Mouse (Mus musculus) heart, embryonic 14.5 days (tissue): ENCODE results near the gene Med16. TPM values are rescaled to one million over a fixed set of nuclear protein-coding genes. Genes with fewer than 3 reads are reported as not detected.
"Not testable (repeated sequence)": the region's sequence is repeated elsewhere in the genome, so short reads cannot be mapped to it uniquely, and the experiment has no call there.

Experiments
- ATAC-seq: fragments of 200-750 bp; cut with Nextera tagmentation; 2 replicates; pipeline ENCODE4 v1.8.0; 2017; ENCODE audit warnings: low read depth, moderate TSS enrichment; ENCODE audit not compliant: insufficient number of reproducible peaks, insufficient read depth, low FRiP score
- H3K27ac ChIP-seq, 2 experiments: fragments of 200-500 bp in 1 of 2; fragments of 300-500 bp in 1 of 2; sonication (generic) in 1 of 2; replicated peaks in 1 of 2; 2 replicates each; pipeline ENCODE4 v1.5.1; 2012 to 2014; ENCODE audit warnings: low read depth in 2 of 2, low read length in 2 of 2, control low read depth in 1 of 2, mild to moderate bottlenecking in 1 of 2, mixed read lengths in 1 of 2; ENCODE audit not compliant: control insufficient read depth in 1 of 2, insufficient read depth in 1 of 2
- H3K27me3 ChIP-seq: fragments of 300-500 bp; sonication (generic); 2 replicates; pipeline ENCODE4 v1.6.1; 2014; ENCODE audit warnings: mild to moderate bottlenecking, low read length, control low read depth; ENCODE audit not compliant: control insufficient read depth, insufficient read depth
- H3K36me3 ChIP-seq: fragments of 300-500 bp; sonication (generic); 2 replicates; pipeline ENCODE4 v1.6.1; 2014; ENCODE audit warnings: mild to moderate bottlenecking, control low read depth, low read length, mixed read lengths; ENCODE audit not compliant: control insufficient read depth, insufficient read depth
- H3K4me1 ChIP-seq, 2 experiments: fragments of 200-500 bp in 1 of 2; fragments of 300-500 bp in 1 of 2; sonication (generic) in 1 of 2; 2 replicates each; pipeline ENCODE4 v1.6.1; 2012 to 2014; ENCODE audit warnings: low read length in 2 of 2, control low read depth in 1 of 2, mixed read lengths in 1 of 2; ENCODE audit not compliant: control insufficient read depth in 2 of 2, insufficient read depth in 2 of 2
- H3K4me2 ChIP-seq: fragments of 300-500 bp; sonication (generic); 2 replicates; pipeline ENCODE4 v1.6.1; 2014; ENCODE audit warnings: mild to moderate bottlenecking, low read length
- H3K4me3 ChIP-seq, 2 experiments: fragments of 200-500 bp in 1 of 2; fragments of 300-500 bp in 1 of 2; sonication (generic) in 1 of 2; 2 replicates each; pipeline ENCODE4 v1.5.1; 2012 to 2014; ENCODE audit warnings: low read length in 2 of 2, mild to moderate bottlenecking in 2 of 2, control low read depth in 1 of 2, low read depth in 1 of 2, moderate library complexity in 1 of 2; ENCODE audit not compliant: control insufficient read depth in 1 of 2, insufficient read depth in 1 of 2
- H3K9ac ChIP-seq: fragments of 300-500 bp; sonication (generic); 2 replicates; pipeline ENCODE4 v1.6.1; 2014; ENCODE audit warnings: mild to moderate bottlenecking, low read length
- H3K9me3 ChIP-seq: fragments of 300-500 bp; sonication (generic); 2 replicates; pipeline ENCODE4 v1.6.1; 2016; ENCODE audit warnings: low read length, control low read depth; ENCODE audit not compliant: control insufficient read depth
- WGBS: fragments of 180-500 bp; shearing (Covaris S2); extraction: QIAGEN DNeasy Blood & Tissue Kit; methylation state at CpG from one replicate; pipeline ENCODE4 v1.1.7; 2014; 5-methylcytosine and 5-hydroxymethylcytosine counted together
- polyA plus RNA-seq: library from polyadenylated mRNA; unstranded; fragments of >200 nt; fragmentation: Nextera tagmentation; extraction: Ambion mirVana; gene quantifications from 2 replicates; pipeline ENCODE4 v1.2.1, GENCODE M21; 2014

Gene Med16
- polyA plus RNA-seq, 1 experiment from 2014 or later, result 34.7 TPM

GRCm38 (mm10) chr10:79897316-79898245 lies 11.1 kb downstream of the Med16 start:
- H3K36me3 ChIP-seq, result peaks cover 79% of the 10 kb centered on the region
- no peak for ATAC-seq
- H3K4me3 ChIP-seq, result no peak overlapping the region
- H3K27me3 ChIP-seq, result no peaks in the 10 kb centered on the region
- no peak overlapping the region for H3K27ac ChIP-seq
- H3K4me2 ChIP-seq, result no peak overlapping the region
- WGBS, result 57% methylated on average over 20 of the region's 20 CpGs
- no peaks in the 10 kb centered on the region for H3K4me1 ChIP-seq
- H3K9ac ChIP-seq, result no peak overlapping the region
- no peaks in the 10 kb centered on the region for H3K9me3 ChIP-seq

- Histone ChIP-seq H3K27ac (no peak overlapping the region), H3K4me2 (no peak overlapping the region), H3K9me3 (no peaks in the 10 kb centered on the region), H3K4me3 (no peak overlapping the region), H3K9ac (no peak overlapping the region), H3K27me3 (no peaks in the 10 kb centered on the region), H3K36me3 (peaks cover 72% of the 10 kb centered on the region), H3K4me1 (no peaks in the 10 kb centered on the region)
- no peak for ATAC-seq
- 89% methylated on average over 13 of the region's 13 CpGs for WGBS
Measured at GRCm38 (mm10) chr10:79896814-79897213, 11.9 kb downstream of the Med16 start.

GRCm38 (mm10) chr10:79896306-79896705 lies 12.4 kb downstream of the Med16 start:
- Histone ChIP-seq H3K36me3 (peaks cover 67% of the 10 kb centered on the region), H3K27me3 (no peaks in the 10 kb centered on the region)
- 91% methylated on average over 16 of the region's 16 CpGs for WGBS

GRCm38 (mm10) chr10:79892451-79893118 lies 16.1 kb downstream of the Med16 start:
- ATAC-seq, result not testable (repeated sequence)

More at GRCm38 (mm10) chr10:79896306-79896705, 12.4 kb downstream of the Med16 start:
- no peak for ATAC-seq
- Histone ChIP-seq H3K27ac (no peak overlapping the region), H3K9me3 (no peaks in the 10 kb centered on the region), H3K4me3 (no peak overlapping the region), H3K4me2 (no peak overlapping the region), H3K9ac (no peak overlapping the region), H3K4me1 (no peaks in the 10 kb centered on the region)

DNA sequence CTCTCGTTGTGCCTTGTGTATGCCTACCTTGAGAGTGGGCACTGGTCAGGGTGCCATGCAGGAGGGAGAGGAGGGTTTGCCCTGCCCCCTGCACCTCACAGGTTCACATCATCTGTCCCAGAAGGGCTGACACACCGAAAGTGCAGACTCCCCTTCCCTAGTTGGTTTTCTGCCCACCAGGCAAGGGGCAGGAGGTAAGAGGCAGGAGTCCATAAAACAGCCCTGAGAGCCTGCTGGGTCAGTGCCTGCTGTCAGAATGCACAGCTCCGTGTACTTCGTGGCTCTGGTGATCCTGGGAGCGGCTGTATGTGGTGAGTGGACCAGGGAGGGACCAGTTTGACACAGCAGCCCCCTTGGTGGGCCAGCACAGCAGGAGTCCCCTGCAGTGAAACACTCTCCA lies 18.1 kb downstream of the Med16 start, which contains the start of gene Cfd:
TSS of gene Cfd (plus strand) at position 184 of the 400 bp plus-strand sequence.
- H3K27me3 ChIP-seq, result no peaks in the 10 kb centered on the region
- no peaks in the 10 kb centered on the region for H3K9me3 ChIP-seq
- no peak within 1 kb of the TSS for H3K4me2 ChIP-seq
- no peaks in the 10 kb centered on the region for H3K4me1 ChIP-seq
- WGBS, result 33% methylated on average over 5 of the region's 5 CpGs
- H3K36me3 ChIP-seq, result peaks cover 13% of the 10 kb centered on the region
- ATAC-seq, result no peak
- no peak within 1 kb of the TSS for H3K27ac ChIP-seq
- H3K4me3 ChIP-seq, result no peak within 1 kb of the TSS
- H3K9ac ChIP-seq, result no peak within 1 kb of the TSS

More at GRCm38 (mm10) chr10:79892451-79893118, 16.1 kb downstream of the Med16 start:
- WGBS, result 42% methylated on average over 22 of the region's 22 CpGs
- H3K27ac ChIP-seq, H3K4me2 ChIP-seq, H3K9ac ChIP-seq, H3K27me3 ChIP-seq, H3K4me1 ChIP-seq, H3K4me3 ChIP-seq, H3K9me3 ChIP-seq: not testable (repeated sequence)
- peaks cover 32% of the 10 kb centered on the region for H3K36me3 ChIP-seq

GRCm38 (mm10) chr10:79889386-79889785 lies 19.3 kb downstream of the Med16 start:
- no peak for ATAC-seq
- no peaks in the 10 kb centered on the region for H3K27me3 ChIP-seq
- H3K4me3 ChIP-seq, result no peak overlapping the region
- no peaks in the 10 kb centered on the region for H3K4me1 ChIP-seq
- H3K27ac ChIP-seq, result no peak overlapping the region
- H3K9me3 ChIP-seq, result no peaks in the 10 kb centered on the region
- no peak overlapping the region for H3K9ac ChIP-seq
- WGBS, result 87% methylated on average over 2 of the region's 2 CpGs
- no peak overlapping the region for H3K4me2 ChIP-seq
- peaks cover 5% of the 10 kb centered on the region; the same call in 1 of the 2 replicates for H3K36me3 ChIP-seq

- Histone ChIP-seq H3K9me3 (no peaks in the 10 kb centered on the region), H3K27ac (no peak overlapping the region), H3K4me3 (no peak overlapping the region), H3K4me1 (peaks cover 9 to 12% of the 10 kb centered on the region in 2 experiments), H3K27me3 (peaks cover 6% of the 10 kb centered on the region; the same call in 1 of the 2 replicates), H3K9ac (no peak overlapping the region), H3K36me3 (no peaks in the 10 kb centered on the region), H3K4me2 (no peak overlapping the region)
- 85% methylated on average over 8 of the region's 8 CpGs for WGBS
- no peak for ATAC-seq
Measured at GRCm38 (mm10) chr10:79886611-79887010, 22.1 kb downstream of the Med16 start.
